Mouse (Mus musculus): ENCODE results near the gene Eef1a2.

- TF ChIP-seq E2F4 (IDR thresholded peaks at IDR 0.05; ENCODE audit: insufficient replicate concordance, low read depth, low read length) (no peak), SMC3 (IDR thresholded peaks at IDR 0.05; ENCODE audit: low read depth, low read length) (no peak), CTCF (conservative IDR thresholded peaks at IDR 0.05 in 1 of 2, IDR thresholded peaks at IDR 0.05 in 1 of 2; ENCODE audit: low read depth in 2 of 2, low read length in 2 of 2) (no peak), KAT2A (IDR thresholded peaks at IDR 0.05; ENCODE audit: insufficient replicate concordance, low read length) (no peak), POLR2A (IDR thresholded peaks at IDR 0.05; ENCODE audit: low read depth, low read length) (no peak), RAD21 (IDR thresholded peaks at IDR 0.05; ENCODE audit: low read depth, low read length) (no peak), RCOR1 (conservative IDR thresholded peaks at IDR 0.05; ENCODE audit: low read depth, low read length) (no peak), MXI1 (IDR thresholded peaks at IDR 0.05; ENCODE audit: low read depth, low read length) (no peak), TCF12 (IDR thresholded peaks at IDR 0.05; ENCODE audit: low read depth, low read length) (no peak), EP300 (IDR thresholded peaks at IDR 0.05; ENCODE audit: low read length) (no peak), ZKSCAN1 (IDR thresholded peaks at IDR 0.05; ENCODE audit: borderline replicate concordance, low read depth, low read length) (no peak), ZC3H11A (IDR thresholded peaks at IDR 0.05; ENCODE audit: low read depth, low read length) (no peak)
Measured at GRCm38 (mm10) chr2:181139641-181140193, 17.1 kb downstream of the Eef1a2 start.

All from CH12.LX (cell line).